Mouse (Mus musculus) liver, embryonic 18 days (tissue): Measurements from ENCODE around the gene Spata20. TPM values are rescaled to one million over a fixed set of nuclear protein-coding genes. Genes with fewer than 3 reads are reported as not detected.

ENCODE experiments used
- polyA plus RNA-seq: library from polyadenylated mRNA; depleted of rRNA; stranded (reverse); fragments of >200 nt; gene quantifications from 2 replicates; pipeline ENCODE4 v1.2.3, GENCODE M21; 2012; rRNA removed

Gene Spata20
- not detected in 2 replicates for polyA plus RNA-seq

DNA sequence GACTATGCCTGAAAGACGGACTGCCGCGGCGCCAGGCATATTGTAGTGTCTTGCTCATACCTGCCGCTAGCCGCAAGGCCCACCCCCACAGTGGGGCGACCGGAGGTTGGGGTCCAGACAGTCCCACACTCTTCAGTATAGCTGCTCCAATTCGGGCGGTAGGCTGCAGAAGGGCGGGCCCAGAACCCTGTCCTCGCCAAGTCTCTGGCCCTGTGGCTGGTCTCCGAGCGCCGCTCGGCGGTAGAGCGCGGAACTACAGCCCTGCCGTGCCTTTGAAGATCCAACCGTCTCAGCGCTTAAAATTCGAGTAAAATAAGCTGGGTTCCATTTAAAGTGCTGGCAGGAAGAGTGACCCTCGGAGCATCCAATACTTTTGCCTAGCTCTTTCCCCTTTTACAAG lies at the start of gene Spata20:
Gene Spata20 (minus strand): TSS at position 179 of the 400 bp plus-strand sequence.

DNA sequence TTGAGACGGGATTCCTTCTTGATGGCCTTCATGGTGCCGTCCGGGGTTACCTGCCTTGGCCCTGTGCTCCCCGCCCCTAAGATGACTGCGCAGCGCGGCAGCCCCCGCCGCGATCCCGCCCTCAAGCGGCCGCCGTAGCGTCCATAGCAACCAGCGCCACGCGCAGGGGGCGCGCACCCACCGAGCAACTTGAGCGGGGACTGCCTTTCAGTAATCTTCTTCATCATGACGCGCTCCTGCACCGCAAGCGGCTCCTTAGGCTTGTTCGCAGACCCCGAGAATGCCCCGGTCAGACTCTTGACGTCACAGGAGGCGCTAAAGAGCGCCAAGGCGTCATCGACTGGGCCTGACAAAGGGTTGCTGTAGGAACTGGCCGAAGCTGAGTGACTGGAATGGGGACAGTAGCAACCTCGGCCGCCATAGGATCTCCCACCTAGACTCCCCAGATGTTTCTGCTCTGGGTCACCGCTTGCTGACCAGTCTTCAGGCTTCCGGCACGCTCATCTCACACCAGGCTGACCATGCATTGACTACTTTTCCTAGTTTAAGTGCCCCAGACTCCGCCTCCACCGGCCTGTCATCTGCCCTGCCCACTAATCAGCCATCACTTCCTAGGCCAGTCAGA lies 35.4 kb upstream of the Spata20 start, which contains the start of gene Mycbpap:
Gene Mycbpap (minus strand): TSS at position 524 of the 625 bp plus-strand sequence.

DNA sequence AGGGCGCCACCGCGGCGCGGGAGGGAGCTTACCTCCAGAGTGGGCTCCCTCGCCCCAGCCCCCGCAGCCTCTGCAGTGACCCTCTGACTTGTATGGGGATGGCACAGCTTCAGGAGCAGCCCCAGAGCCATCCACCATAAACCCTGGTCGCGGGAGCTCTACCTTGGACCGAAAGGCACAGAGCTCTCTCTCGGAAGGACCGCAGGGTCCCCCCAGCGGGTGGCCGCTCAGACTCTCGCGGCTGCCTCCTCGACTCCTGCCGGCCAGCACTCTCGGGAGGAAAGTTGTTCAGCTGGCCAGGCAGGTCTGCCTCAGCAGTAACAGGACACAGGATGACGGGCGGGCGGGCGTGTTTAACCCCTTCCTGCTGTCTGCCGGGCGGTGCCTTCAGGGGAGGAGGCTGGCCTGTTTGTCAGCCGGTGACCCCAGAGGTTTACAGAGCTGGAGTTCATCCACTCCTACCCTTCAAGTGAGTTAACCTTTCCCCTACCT lies 13.7 kb upstream of the Spata20 start, which contains the start of gene Epn3:
Gene Epn3 (minus strand): TSS at position 314 of the 492 bp plus-strand sequence.

DNA sequence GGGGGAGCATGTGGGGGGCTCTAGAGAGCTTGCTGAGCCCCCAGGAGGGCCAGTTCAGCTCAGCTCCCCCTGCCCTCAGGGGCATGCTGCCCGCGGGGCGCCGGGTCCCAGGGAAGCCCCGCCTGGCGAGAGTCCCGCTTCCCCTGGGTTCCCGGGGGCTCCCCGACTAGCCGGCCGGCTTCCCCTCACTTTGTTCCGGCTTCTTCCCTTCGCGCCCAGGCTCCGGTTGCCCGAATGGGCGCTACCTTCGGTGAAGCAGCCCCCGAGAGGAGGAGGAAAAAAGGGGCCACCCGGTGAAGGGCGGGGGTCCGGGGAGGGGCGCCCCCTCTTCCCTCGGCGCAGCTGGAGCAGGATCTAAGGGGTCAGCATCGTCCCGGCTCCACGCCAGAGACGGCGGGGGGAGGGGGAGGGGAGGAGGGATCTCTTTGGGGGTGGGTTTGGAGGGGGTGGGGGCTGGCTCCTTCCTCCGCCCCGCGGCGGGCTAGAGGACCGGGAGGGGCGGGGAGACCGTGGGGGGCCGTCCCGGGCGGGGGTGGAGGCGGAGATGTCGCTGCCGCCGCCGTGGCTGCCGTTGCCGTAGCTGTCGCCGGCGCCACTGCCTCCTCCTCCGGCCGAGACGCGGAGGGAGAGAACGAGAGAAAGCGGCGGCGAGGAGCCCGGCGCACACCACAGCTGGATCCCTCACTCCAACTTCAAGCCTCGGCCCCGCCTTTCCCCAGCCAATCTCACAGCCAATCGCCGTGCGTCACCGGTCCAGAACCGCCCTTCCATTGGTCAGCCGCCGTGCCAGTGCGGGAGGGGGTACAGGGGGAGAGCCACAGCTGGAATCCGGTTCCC lies 12.1 kb downstream of the Spata20 start, which contains the start of gene Cacna1g:
Gene Cacna1g (minus strand): TSS at position 492 of the 837 bp plus-strand sequence.

Other genes starting within 250 kb of the Spata20 start
- 0.13 and 0.15 TPM in 2 replicates for gene Wfikkn2, start 240.2 kb downstream of the Spata20 start, polyA plus RNA-seq
- 0.16 TPM in 1 of 2 replicates, not detected in the other for gene Gm21885, start 204.3 kb downstream of the Spata20 start, polyA plus RNA-seq
- 31.9 and 40.2 TPM in 2 replicates for gene Luc7l3, start 164.2 kb downstream of the Spata20 start, polyA plus RNA-seq
- 17.1 and 18.6 TPM in 2 replicates for gene Ankrd40, start 158.2 kb downstream of the Spata20 start, polyA plus RNA-seq
- gene Abcc3, start 93.2 kb downstream of the Spata20 start, polyA plus RNA-seq: 5.2 and 6.1 TPM in 2 replicates
- gene Cacna1g, start 12.0 kb downstream of the Spata20 start, polyA plus RNA-seq: 0.77 and 2.2 TPM in 2 replicates
- 0.07 and 0.10 TPM in 2 replicates for gene Epn3, start 13.8 kb upstream of the Spata20 start, polyA plus RNA-seq
- 0.21 and 0.26 TPM in 2 replicates for gene Mycbpap, start 35.6 kb upstream of the Spata20 start, polyA plus RNA-seq
- 1.5 and 2.1 TPM in 2 replicates for gene Rsad1, start 63.1 kb upstream of the Spata20 start, polyA plus RNA-seq
- gene Chad, start 78.9 kb upstream of the Spata20 start, polyA plus RNA-seq: 0.01 and 0.02 TPM in 2 replicates
- 8.3 and 8.5 TPM in 2 replicates for gene Acsf2, start 115.7 kb upstream of the Spata20 start, polyA plus RNA-seq
- 39.4 and 42.3 TPM in 2 replicates for gene Lrrc59, start 143.6 kb upstream of the Spata20 start, polyA plus RNA-seq
- gene Mrpl27, start 167.6 kb upstream of the Spata20 start, polyA plus RNA-seq: 56.6 and 60.5 TPM in 2 replicates
- 6.0 and 6.5 TPM in 2 replicates for gene Eme1, start 167.8 kb upstream of the Spata20 start, polyA plus RNA-seq
- gene Xylt2, start 191.3 kb upstream of the Spata20 start, polyA plus RNA-seq: 3.7 and 4.1 TPM in 2 replicates
- not detected in 2 replicates for gene Gm11541, start 218.3 kb upstream of the Spata20 start, polyA plus RNA-seq